Comparison of ENCODE assay signal across 39 mouse cellular contexts in the genomic region with DNA sequence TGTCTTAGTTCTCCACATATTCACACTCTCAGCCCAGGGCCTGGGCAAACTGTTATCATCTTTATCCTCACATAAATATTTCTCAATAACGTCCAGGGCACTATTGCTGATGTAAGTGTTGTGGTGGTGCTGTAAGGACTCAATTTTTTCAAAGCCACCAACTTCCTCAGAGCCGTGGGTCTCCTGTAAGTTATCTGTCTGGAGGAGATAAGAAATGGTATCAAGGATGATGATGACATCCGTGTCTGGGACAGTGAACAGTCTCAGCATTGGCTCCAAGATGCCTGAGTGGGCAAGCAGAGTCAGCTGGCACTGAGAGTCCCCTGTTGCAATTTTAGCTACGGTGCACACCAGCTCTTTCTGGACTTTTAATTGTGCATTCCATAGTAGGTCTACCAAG. TPM values are rescaled to one million over a fixed set of nuclear protein-coding genes. Genes with fewer than 3 reads are reported as not detected.
"Had no signal": no experiment of that assay in that cellular context is flagged by ENCODE, and none has a peak within 500 bp of the region (broad histone marks: within the 10 kb centered on the region; RNA-seq: fewer than 3 reads in every experiment).

No protein-coding gene starts in this region.

- H3K9ac ChIP-seq: heart, embryonic 13.5 days; heart, embryonic 15.5 days; hindbrain, embryonic 12.5 days; hindbrain, embryonic 14.5 days; intestine, embryonic 15.5 days; limb, embryonic 13.5 days; limb, embryonic 15.5 days; liver, embryonic 12.5 days; liver, embryonic 14.5 days had no signal

- H3K36me3 ChIP-seq: heart, embryonic 13.5 days; heart, embryonic 15.5 days; hindbrain, embryonic 12.5 days; intestine, embryonic 15.5 days; limb, embryonic 13.5 days; limb, embryonic 15.5 days; liver, embryonic 12.5 days had no signal

- H3K9me3 ChIP-seq: heart, embryonic 13.5 days; heart, embryonic 15.5 days; hindbrain, embryonic 12.5 days; intestine, embryonic 15.5 days; limb, embryonic 13.5 days; limb, embryonic 15.5 days; liver, embryonic 12.5 days had no signal

- H3K4me3 ChIP-seq: gastrocnemius, adult 2 months; heart, adult 2 months; heart, embryonic 13.5 days; heart, embryonic 15.5 days; hindbrain, embryonic 12.5 days; intestine, embryonic 15.5 days; layer of hippocampus, adult 2 months; limb, embryonic 13.5 days; limb, embryonic 15.5 days; liver, embryonic 12.5 days had no signal

- H3K4me1 ChIP-seq: heart, embryonic 13.5 days; heart, embryonic 15.5 days; hindbrain, embryonic 12.5 days; intestine, embryonic 15.5 days; limb, embryonic 13.5 days; limb, embryonic 15.5 days; liver, embryonic 12.5 days had no signal

- DNase-seq: gastrocnemius, adult 2 months; gastrocnemius, postnatal 14 days; gastrocnemius, postnatal 36 days; heart, adult 2 months; heart, postnatal 14 days; heart, postnatal 36 days; kidney, adult 18-20 months; kidney, adult 8-10 months; kidney, postnatal 10 days; kidney, postnatal 25 days; kidney, postnatal 4 days; layer of hippocampus, postnatal 36 days; left cerebral cortex, postnatal 4 days had no signal

- H3K27ac ChIP-seq: gastrocnemius, adult 2 months; heart, adult 2 months; heart, embryonic 13.5 days; heart, embryonic 15.5 days; hindbrain, embryonic 12.5 days; hindbrain, embryonic 14.5 days; intestine, embryonic 15.5 days; layer of hippocampus, adult 2 months; limb, embryonic 13.5 days; limb, embryonic 15.5 days; liver, embryonic 12.5 days; liver, embryonic 14.5 days had no signal

- ATAC-seq: hindbrain, embryonic 16.5 days; inflammation-experienced regulatory T-cells, adult 6 months; intestine, embryonic 15.5 days; intestine, postnatal 0 days; liver, embryonic 12.5 days had no signal

- H3K27me3 ChIP-seq: heart, embryonic 13.5 days; heart, embryonic 15.5 days; hindbrain, embryonic 12.5 days; intestine, embryonic 15.5 days; limb, embryonic 13.5 days; limb, embryonic 15.5 days; liver, embryonic 12.5 days had no signal

RNA-seq across cellular contexts. Expression of gene 1700015G11Rik, which starts 6.5 kb away (rescaled TPM):
- total RNA-seq: gastrocnemius, adult 2 months; gastrocnemius, postnatal 14 days; gastrocnemius, postnatal 36 days; heart, adult 2 months; heart, postnatal 14 days; heart, postnatal 36 days; hematopoietic stem cell, adult 5-6 weeks; layer of hippocampus, adult 2 months; layer of hippocampus, postnatal 14 days; layer of hippocampus, postnatal 36 days; left cerebral cortex, adult 18-20 months; left cerebral cortex, adult 8-10 months; left cerebral cortex, postnatal 10 days; left cerebral cortex, postnatal 25 days; left cerebral cortex, postnatal 4 days; liver, adult 2 months had no signal
- polyA plus RNA-seq: heart, adult 2 months; heart, embryonic 11.5 days; heart, embryonic 13.5 days; heart, embryonic 15.5 days; heart, postnatal 0 days; hindbrain, embryonic 12.5 days; hindbrain, embryonic 14.5 days; hindbrain, embryonic 16.5 days; inflammation-experienced regulatory T-cells, adult 6 months; intestine, embryonic 15.5 days; intestine, postnatal 0 days; kidney, embryonic 14.5 days; kidney, embryonic 16.5 days; limb, embryonic 11.5 days; limb, embryonic 13.5 days; limb, embryonic 15.5 days; liver, adult 2 months; liver, embryonic 12.5 days; liver, embryonic 14.5 days; liver, embryonic 16.5 days had no signal
